Mouse (Mus musculus): ENCODE data around the gene Ets1.

DNA sequence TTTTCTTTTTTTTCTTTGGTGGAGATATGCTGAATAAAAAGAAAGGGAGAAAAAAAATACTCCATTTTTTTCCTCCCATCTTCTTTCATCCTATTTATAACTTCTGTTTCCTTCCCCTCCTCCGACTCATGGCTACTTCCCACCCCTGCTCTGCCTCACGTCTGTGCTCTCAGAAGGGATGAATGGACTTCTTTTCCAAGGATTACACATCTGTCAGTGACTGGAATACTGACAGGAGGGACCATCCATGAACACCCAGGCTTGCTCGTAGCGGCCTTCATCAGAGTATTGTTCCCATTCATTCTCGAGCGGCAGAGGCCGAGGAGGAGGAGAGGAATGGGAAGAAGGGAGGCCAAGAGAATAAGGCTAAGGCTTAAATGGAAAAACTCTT lies 31.5 kb downstream of the Ets1 start:
- TF ChIP-seq POLR2A (IDR thresholded peaks at IDR 0.05; ENCODE audit: insufficient read depth, low read length): no peak
- TF ChIP-seq CTCF (IDR thresholded peaks at IDR 0.05; ENCODE audit: low read depth, low read length): no peak

Measured in ES-Bruce4 (cell line).